Mouse (Mus musculus) limb, embryonic 13.5 days (tissue): Measurements from ENCODE around the gene Tmem56. TPM values are rescaled to one million over a fixed set of nuclear protein-coding genes. Genes with fewer than 3 reads are reported as not detected.
A peak's percentile ranks its signal among the peaks of the same experiment; 100 is the strongest.

Experiments
- ATAC-seq: fragments of 200-750 bp; cut with Nextera tagmentation; 2 replicates; pipeline ENCODE4 v1.8.0; 2017; ENCODE audit warnings: low read depth, moderate number of reproducible peaks, moderate TSS enrichment; ENCODE audit not compliant: low FRiP score
- H3K27ac ChIP-seq: fragments of 300-500 bp; sonication (generic); 2 replicates; pipeline ENCODE4 v1.5.1; 2015; ENCODE audit warnings: inconsistent platforms, mild to moderate bottlenecking, moderate library complexity
- H3K27me3 ChIP-seq: fragments of 300-500 bp; sonication (generic); 2 replicates; pipeline ENCODE4 v1.6.1; 2015; ENCODE audit warnings: mild to moderate bottlenecking, inconsistent platforms
- H3K36me3 ChIP-seq: fragments of 300-500 bp; sonication (generic); 2 replicates; pipeline ENCODE4 v1.6.1; 2015; ENCODE audit warnings: inconsistent platforms, mild to moderate bottlenecking, moderate library complexity
- H3K4me1 ChIP-seq: fragments of 300-500 bp; sonication (generic); 2 replicates; pipeline ENCODE4 v1.6.1; 2015; ENCODE audit warnings: inconsistent platforms
- H3K4me2 ChIP-seq: fragments of 300-500 bp; sonication (generic); replicated peaks from 2 replicates; pipeline ENCODE4 v1.6.1; 2015; ENCODE audit warnings: inconsistent platforms, mild to moderate bottlenecking, moderate library complexity
- H3K4me3 ChIP-seq: fragments of 300-500 bp; sonication (generic); 2 replicates; pipeline ENCODE4 v1.5.1; 2015; ENCODE audit warnings: moderate library complexity, mild to moderate bottlenecking, inconsistent platforms
- H3K9ac ChIP-seq: fragments of 300-500 bp; sonication (generic); 2 replicates; pipeline ENCODE4 v1.6.1; 2015; ENCODE audit warnings: mild to moderate bottlenecking, inconsistent platforms
- H3K9me3 ChIP-seq: fragments of 300-500 bp; sonication (generic); 2 replicates; pipeline ENCODE4 v1.6.1; 2016; ENCODE audit warnings: inconsistent platforms
- WGBS: fragments of 180-500 bp; shearing (Covaris S2); methylation state at CpG from one replicate; pipeline ENCODE4 v1.1.7; 2015; 5-methylcytosine and 5-hydroxymethylcytosine counted together
- polyA plus RNA-seq: library from polyadenylated mRNA; unstranded; fragments of >200 nt; fragmentation: Nextera tagmentation; extraction: Ambion mirVana; gene quantifications from 2 replicates; pipeline ENCODE4 v1.2.1, GENCODE M21; 2015

Tmem56 gene
- polyA plus RNA-seq, 1 experiment from 2014 or later: 1.0 TPM

- WGBS: 66% methylated on average over 4 of the region's 4 CpGs
- ATAC-seq: no peak
- no peak overlapping the region for H3K4me3 ChIP-seq
Measured at GRCm38 (mm10) chr3:121309429-121309828, 26.5 kb upstream of the Tmem56 start.

DNA sequence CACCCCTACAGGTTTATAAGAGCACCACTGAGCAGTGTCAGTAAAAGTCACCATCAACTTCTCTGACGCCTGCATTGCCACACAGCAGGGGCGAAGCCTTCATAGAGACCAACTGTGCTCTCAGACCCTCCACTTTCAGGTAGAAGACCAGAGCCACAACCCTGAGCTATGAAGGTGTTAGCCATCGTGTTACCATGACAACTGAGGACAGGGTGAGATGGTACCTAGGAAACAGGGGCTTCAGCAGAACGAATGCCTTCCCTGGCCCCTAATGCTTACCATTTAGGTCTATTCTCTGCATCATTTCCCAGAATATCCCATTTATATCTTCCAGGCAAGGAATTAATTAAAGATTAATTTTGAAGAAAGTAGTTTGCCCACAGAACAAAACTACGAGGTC lies 26.0 kb upstream of the Tmem56 start:
- H3K4me3 ChIP-seq: no peak overlapping the region
- H3K4me1 ChIP-seq: peaks cover 3% of the 10 kb centered on the region; the same call in 1 of the 2 replicates
- no peak overlapping the region for H3K27ac ChIP-seq
- WGBS: 64% methylated on average over 5 of the region's 5 CpGs
- no peak overlapping the region for H3K4me2 ChIP-seq
- no peaks in the 10 kb centered on the region for H3K27me3 ChIP-seq
- no peaks in the 10 kb centered on the region for H3K9me3 ChIP-seq
- H3K36me3 ChIP-seq: peaks cover 5% of the 10 kb centered on the region; the same call in 1 of the 2 replicates
- H3K9ac ChIP-seq: no peak overlapping the region
- ATAC-seq: peak; percentile 33; the same call in 1 of the 2 replicates

More at GRCm38 (mm10) chr3:121309429-121309828, 26.5 kb upstream of the Tmem56 start:
- no peak overlapping the region for H3K27ac ChIP-seq
- no peak overlapping the region for H3K4me2 ChIP-seq
- peaks cover 5% of the 10 kb centered on the region; the same call in 1 of the 2 replicates for H3K36me3 ChIP-seq
- no peaks in the 10 kb centered on the region for H3K9me3 ChIP-seq
- H3K4me1 ChIP-seq: peaks cover 3% of the 10 kb centered on the region; the same call in 1 of the 2 replicates
- H3K27me3 ChIP-seq: no peaks in the 10 kb centered on the region
- no peak overlapping the region for H3K9ac ChIP-seq

- H3K27ac ChIP-seq: no peak overlapping the region
- no peaks in the 10 kb centered on the region for H3K9me3 ChIP-seq
- no peak overlapping the region for H3K4me2 ChIP-seq
- H3K27me3 ChIP-seq: no peaks in the 10 kb centered on the region
- peaks cover 3% of the 10 kb centered on the region; the same call in 1 of the 2 replicates for H3K4me1 ChIP-seq
- no peak overlapping the region for H3K4me3 ChIP-seq
- 70% methylated on average over 7 of the region's 7 CpGs for WGBS
- ATAC-seq: peak; percentile 81
- no peak overlapping the region for H3K9ac ChIP-seq
- peaks cover 9% of the 10 kb centered on the region for H3K36me3 ChIP-seq
Measured at GRCm38 (mm10) chr3:121307532-121308234, 24.8 kb upstream of the Tmem56 start.

DNA sequence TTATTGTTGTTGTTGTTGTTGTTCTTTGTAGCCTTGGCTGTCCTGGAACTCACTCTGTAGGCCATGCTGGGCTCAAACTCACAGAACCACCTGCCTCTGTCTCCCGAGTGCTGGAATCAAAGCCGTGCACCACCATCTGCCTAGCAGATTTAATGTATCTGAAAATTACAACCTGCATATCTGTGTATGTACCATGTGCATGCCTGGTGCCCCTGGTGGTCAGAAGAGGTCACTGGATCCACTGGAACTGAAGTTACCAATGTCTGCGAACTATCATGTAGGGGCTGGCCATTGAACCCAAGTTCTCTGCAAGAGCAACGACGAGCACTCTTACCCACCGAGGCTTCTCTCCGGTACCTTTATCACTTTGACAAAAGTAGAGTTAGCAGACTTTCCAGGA lies 23.7 kb upstream of the Tmem56 start:
- no peak overlapping the region for H3K4me3 ChIP-seq
- H3K4me1 ChIP-seq: peaks cover 3% of the 10 kb centered on the region; the same call in 1 of the 2 replicates
- H3K27ac ChIP-seq: no peak overlapping the region
- H3K9ac ChIP-seq: no peak overlapping the region
- H3K9me3 ChIP-seq: no peaks in the 10 kb centered on the region
- 88% methylated on average over 7 of the region's 7 CpGs for WGBS
- no peaks in the 10 kb centered on the region for H3K27me3 ChIP-seq
- ATAC-seq: no peak
- peaks cover 14% of the 10 kb centered on the region for H3K36me3 ChIP-seq
- H3K4me2 ChIP-seq: no peak overlapping the region

DNA sequence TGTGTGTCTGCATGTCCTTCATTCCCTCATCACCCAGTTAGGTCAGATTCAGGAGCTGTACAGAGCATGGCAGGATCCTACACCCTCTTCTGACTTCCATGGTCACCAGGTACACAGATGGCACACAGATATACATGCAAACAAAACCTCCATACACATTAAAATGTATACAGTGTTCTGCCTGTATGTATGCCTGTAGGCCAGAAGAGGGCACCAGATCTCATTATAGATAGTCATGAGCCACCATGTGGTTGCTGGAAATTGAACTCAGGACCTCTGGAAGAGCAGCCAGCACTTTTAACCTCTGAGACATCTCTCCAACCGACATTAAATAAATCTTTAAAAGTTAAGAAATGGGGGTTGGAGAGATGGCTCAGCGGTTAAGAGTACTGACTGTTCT lies 11.3 kb upstream of the Tmem56 start:
- WGBS: 86% methylated on average over 2 of the region's 2 CpGs
- ATAC-seq: no peak

GRCm38 (mm10) chr3:121291560-121292258 lies 8.8 kb upstream of the Tmem56 start, which contains the start of gene Alg14:
Gene Alg14 (plus strand): TSS chr3:121291773.
- Histone ChIP-seq H3K9me3 (no peaks in the 10 kb centered on the region), H3K36me3 (no peaks in the 10 kb centered on the region), H3K4me2 (peak within 1 kb of the TSS; percentile 68), H3K9ac (peak within 1 kb of the TSS; percentile 73), H3K27ac (peak within 1 kb of the TSS; percentile 97), H3K4me1 (peaks cover 12% of the 10 kb centered on the region; the same call in 1 of the 2 replicates), H3K4me3 (peak within 1 kb of the TSS; percentile 59), H3K27me3 (no peaks in the 10 kb centered on the region)
- WGBS: under 1% methylated on average over 42 of the region's 42 CpGs
- peak; percentile 98 for ATAC-seq

More for the DNA sequence above, 11.3 kb upstream of the Tmem56 start:
- Histone ChIP-seq H3K27ac (no peak overlapping the region), H3K4me2 (no peak overlapping the region), H3K9ac (no peak overlapping the region), H3K27me3 (no peaks in the 10 kb centered on the region), H3K36me3 (no peaks in the 10 kb centered on the region), H3K9me3 (no peaks in the 10 kb centered on the region), H3K4me1 (peaks cover 12% of the 10 kb centered on the region; the same call in 1 of the 2 replicates), H3K4me3 (no peak overlapping the region)

DNA sequence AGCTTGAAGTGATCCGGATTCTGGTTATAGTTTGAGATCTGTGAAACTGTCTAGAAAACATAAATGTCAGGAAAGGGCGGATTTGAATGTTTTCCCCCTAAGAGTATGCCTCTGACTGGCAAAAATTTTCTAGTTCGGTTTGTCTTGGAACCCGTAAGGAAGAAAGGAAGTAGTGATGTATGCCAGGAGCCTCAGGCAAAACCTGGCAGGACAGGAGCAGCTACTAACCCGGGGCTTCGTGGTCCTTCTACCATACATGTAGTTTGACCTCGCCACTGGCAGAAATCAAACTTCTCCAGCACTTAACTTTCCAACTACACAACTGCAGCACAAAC lies 8.3 kb upstream of the Tmem56 start:
- peaks cover 12% of the 10 kb centered on the region; the same call in 1 of the 2 replicates for H3K4me1 ChIP-seq
- peak overlapping the region; percentile 68 for H3K4me2 ChIP-seq
- H3K36me3 ChIP-seq: no peaks in the 10 kb centered on the region
- peak overlapping the region; percentile 59 for H3K4me3 ChIP-seq
- H3K9ac ChIP-seq: peak overlapping the region; percentile 68
- no peaks in the 10 kb centered on the region for H3K9me3 ChIP-seq
- no peaks in the 10 kb centered on the region for H3K27me3 ChIP-seq
- no peak for ATAC-seq
- peak overlapping the region; percentile 89 for H3K27ac ChIP-seq
- WGBS: 4% methylated on average over 7 of the region's 7 CpGs

- peak overlapping the region; percentile 68 for H3K4me2 ChIP-seq
- ATAC-seq: no peak
- peaks cover 12% of the 10 kb centered on the region; the same call in 1 of the 2 replicates for H3K4me1 ChIP-seq
- H3K9me3 ChIP-seq: no peaks in the 10 kb centered on the region
- no peaks in the 10 kb centered on the region for H3K36me3 ChIP-seq
- H3K27ac ChIP-seq: peak overlapping the region; percentile 89
- 67% methylated on average over 8 of the region's 8 CpGs for WGBS
- H3K4me3 ChIP-seq: peak overlapping the region; percentile 59
- peak overlapping the region; percentile 68 for H3K9ac ChIP-seq
- H3K27me3 ChIP-seq: no peaks in the 10 kb centered on the region
Measured at GRCm38 (mm10) chr3:121290681-121291080, 7.8 kb upstream of the Tmem56 start.

- no peak overlapping the region for H3K4me3 ChIP-seq
- no peak overlapping the region for H3K4me2 ChIP-seq
- H3K9ac ChIP-seq: no peak overlapping the region
- H3K27me3 ChIP-seq: no peaks in the 10 kb centered on the region
- H3K27ac ChIP-seq: no peak overlapping the region
- 97% methylated on average over 2 of the region's 2 CpGs for WGBS
- ATAC-seq: no peak
- no peaks in the 10 kb centered on the region for H3K9me3 ChIP-seq
- H3K36me3 ChIP-seq: no peaks in the 10 kb centered on the region
- H3K4me1 ChIP-seq: peaks cover 6% of the 10 kb centered on the region; the same call in 1 of the 2 replicates
Measured at GRCm38 (mm10) chr3:121287151-121287550, 4.3 kb upstream of the Tmem56 start.

- ATAC-seq: no peak
Measured at GRCm38 (mm10) chr3:121285219-121285618, 2.3 kb upstream of the Tmem56 start.

GRCm38 (mm10) chr3:121279679-121280078 lies 3.2 kb downstream of the Tmem56 start:
- ATAC-seq: no peak
- 88% methylated on average over 14 of the region's 14 CpGs for WGBS
- H3K4me3 ChIP-seq: no peak overlapping the region
- H3K9ac ChIP-seq: no peak overlapping the region
- H3K27me3 ChIP-seq: no peaks in the 10 kb centered on the region
- no peak overlapping the region for H3K27ac ChIP-seq
- no peak overlapping the region for H3K4me2 ChIP-seq
- H3K4me1 ChIP-seq: no peaks in the 10 kb centered on the region
- no peaks in the 10 kb centered on the region for H3K36me3 ChIP-seq
- H3K9me3 ChIP-seq: no peaks in the 10 kb centered on the region

More at GRCm38 (mm10) chr3:121285219-121285618, 2.3 kb upstream of the Tmem56 start:
- Histone ChIP-seq H3K27ac (no peak overlapping the region), H3K27me3 (no peaks in the 10 kb centered on the region), H3K4me2 (no peak overlapping the region), H3K4me1 (no peaks in the 10 kb centered on the region), H3K9me3 (no peaks in the 10 kb centered on the region), H3K36me3 (no peaks in the 10 kb centered on the region), H3K9ac (no peak overlapping the region), H3K4me3 (no peak overlapping the region)
- WGBS: 91% methylated on average over 6 of the region's 6 CpGs

DNA sequence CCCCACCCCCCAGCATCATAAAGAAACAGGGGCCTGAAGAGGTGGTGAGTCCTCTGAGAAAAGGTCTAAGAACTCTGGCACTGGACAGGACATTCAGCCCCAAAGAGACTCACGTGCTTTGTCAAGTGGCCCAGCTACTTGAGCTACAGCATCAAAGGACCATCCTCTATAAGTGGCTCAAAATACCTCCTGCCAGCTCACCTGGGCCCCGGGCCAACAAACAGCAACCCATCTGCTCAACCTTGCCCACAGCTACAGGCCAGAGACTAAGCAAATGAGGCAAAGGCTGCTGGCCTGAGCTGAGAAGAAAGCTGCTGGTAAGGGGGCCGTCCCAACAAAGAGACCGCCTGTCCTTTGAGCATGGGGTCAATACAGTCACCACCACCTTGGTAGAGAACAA lies 5.3 kb downstream of the Tmem56 start:
- ATAC-seq: no peak
- H3K36me3 ChIP-seq: no peaks in the 10 kb centered on the region
- no peak overlapping the region for H3K9ac ChIP-seq
- no peaks in the 10 kb centered on the region for H3K27me3 ChIP-seq
- no peaks in the 10 kb centered on the region for H3K4me1 ChIP-seq
- no peak overlapping the region for H3K4me2 ChIP-seq
- H3K9me3 ChIP-seq: no peaks in the 10 kb centered on the region
- no peak overlapping the region for H3K27ac ChIP-seq
- no peak overlapping the region for H3K4me3 ChIP-seq
- 84% methylated on average over 4 of the region's 4 CpGs for WGBS
